In the genomic region with DNA sequence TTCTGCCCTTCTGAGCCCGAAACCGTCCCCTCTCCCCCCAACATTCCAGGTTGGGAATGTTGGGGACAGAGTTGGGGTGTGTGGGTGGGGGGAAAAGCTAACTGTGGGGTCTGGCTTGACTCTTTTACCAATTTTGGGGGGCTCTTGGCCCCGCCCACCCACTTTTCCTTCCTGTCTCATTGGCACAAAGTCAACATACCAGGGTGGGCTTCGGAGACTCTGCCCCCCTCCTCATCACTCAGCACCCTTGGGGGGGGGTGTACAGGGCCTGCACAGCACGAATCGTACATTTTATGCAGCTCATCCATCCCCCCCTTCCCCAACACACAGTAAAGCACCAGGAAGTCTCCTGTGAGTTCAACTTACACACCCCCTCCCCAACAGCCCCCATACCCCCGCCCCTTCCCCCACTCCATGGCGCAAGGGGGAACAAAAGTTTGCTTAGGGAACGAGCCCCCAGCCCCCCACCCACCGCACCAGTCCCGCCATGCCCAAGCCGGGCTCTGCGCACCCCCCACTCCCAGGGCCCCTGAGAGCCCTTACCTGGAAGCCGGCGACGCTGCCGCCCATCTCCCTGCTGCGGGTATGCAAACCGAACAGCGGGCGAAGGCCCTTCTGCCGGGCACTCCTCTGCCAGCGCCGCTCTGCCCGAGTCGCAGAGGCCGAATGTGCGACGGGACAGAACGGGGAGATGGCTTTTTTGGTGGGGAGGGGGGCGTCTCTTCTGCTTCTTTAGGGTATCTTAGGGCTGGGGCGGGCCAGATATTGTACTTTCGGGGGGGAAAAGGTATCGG, we compare ENCODE assay signal across 8 mouse cellular contexts. TPM values are rescaled to one million over a fixed set of nuclear protein-coding genes. Genes with fewer than 3 reads are reported as not detected.
DNase-seq lines count a peak whose midpoint lies in the region; ATAC-seq and TF ChIP-seq lines count a peak whose summit lies in the region.

No protein-coding gene starts in this region.

- H3K4me2 ChIP-seq in limb, embryonic 15.5 days = peak overlapping the region; percentile 54

- TF ChIP-seq CTCF in testis, adult 2 months (IDR thresholded peaks at IDR 0.05; ENCODE audit: control insufficient read depth, insufficient read depth, insufficient replicate concordance, low read depth, low read length) = no peak

- H3K27ac ChIP-seq in heart, embryonic 10.5 days = peak overlapping the region; percentile 99
- H3K27ac ChIP-seq in testis, adult 2 months (ENCODE audit: control insufficient read depth, insufficient read depth, low read depth, low read length) = no peak overlapping the region
- H3K27ac ChIP-seq in limb, embryonic 15.5 days = peak overlapping the region; percentile 96

- no peak for TF ChIP-seq POLR2A in testis, adult 2 months (IDR thresholded peaks at IDR 0.05; ENCODE audit: control insufficient read depth, low read depth, low read length)

- peaks cover 98% of the 10 kb centered on the region for H3K27me3 ChIP-seq in heart, embryonic 10.5 days (ENCODE audit: insufficient read depth, poor library complexity, severe bottlenecking)
- H3K27me3 ChIP-seq in testis, adult 2 months (ENCODE audit: control insufficient read depth, insufficient read depth, low read length) = no peaks in the 10 kb centered on the region; the same call in 1 of the 2 replicates
- peaks cover 84% of the 10 kb centered on the region for H3K27me3 ChIP-seq in limb, embryonic 15.5 days

- H3K9ac ChIP-seq in limb, embryonic 15.5 days = peak overlapping the region; percentile 84

- H3K36me3 ChIP-seq in heart, embryonic 10.5 days = peaks cover 38% of the 10 kb centered on the region
- no peaks in the 10 kb centered on the region for H3K36me3 ChIP-seq in testis, adult 2 months (ENCODE audit: control insufficient read depth, insufficient read depth, low read length)
- 0 out of 2 replicates have a peak, but pooled peaks cover 11% of the 10 kb centered on the region for H3K36me3 ChIP-seq in limb, embryonic 15.5 days

- no peak for DNase-seq in heart, embryonic 10.5 days (ENCODE audit: low spot score)
- no peak for DNase-seq in heart, postnatal 10 days
- DNase-seq in testis, postnatal 14 days (ENCODE audit: low spot score) = no peak
- DNase-seq in yolk sac, embryonic 10.5 days (ENCODE audit: low spot score) = peak; percentile 69
- no peak for DNase-seq in cerebellum, postnatal 4 days (ENCODE audit: low spot score in 2 of 2)
- no peak for DNase-seq in adrenal gland, adult 8-10 months

- WGBS in heart, embryonic 10.5 days = 2% methylated on average over 33 of the region's 34 CpGs
- 1% methylated on average over 34 of the region's 34 CpGs for WGBS in limb, embryonic 15.5 days

- ATAC-seq in limb, embryonic 15.5 days (ENCODE audit: insufficient number of reproducible peaks, low FRiP score, low TSS enrichment, low read depth) = no peak

- H3K4me3 ChIP-seq in heart, embryonic 10.5 days = peak overlapping the region; percentile 83
- peak overlapping the region; percentile 19 for H3K4me3 ChIP-seq in testis, adult 2 months (ENCODE audit: control insufficient read depth, low read depth, low read length)
- H3K4me3 ChIP-seq in limb, embryonic 15.5 days = peak overlapping the region; percentile 58

- peaks cover 44% of the 10 kb centered on the region for H3K4me1 ChIP-seq in heart, embryonic 10.5 days
- peaks cover 2% of the 10 kb centered on the region for H3K4me1 ChIP-seq in testis, adult 2 months (ENCODE audit: control insufficient read depth, insufficient read depth, low read length)
- H3K4me1 ChIP-seq in limb, embryonic 15.5 days = peaks cover 52% of the 10 kb centered on the region

- no peaks in the 10 kb centered on the region for H3K9me3 ChIP-seq in heart, embryonic 10.5 days
- no peaks in the 10 kb centered on the region for H3K9me3 ChIP-seq in limb, embryonic 15.5 days

- intact Hi-C loops in heart, postnatal 10 days (cut with DNase I) = no loop called here

RNA-seq across cellular contexts. Expression of a gene that starts 8.6 kb away (rescaled TPM):
- 962 and 991 TPM in 2 replicates for polyA plus RNA-seq in heart, embryonic 10.5 days (2016; fragmentation: Nextera tagmentation; extraction: Ambion mirVana)
- 100 to 1,000 TPM; 765 to 826 TPM for total RNA-seq in heart, postnatal 10 days (2021)
- 6.9 and 10.7 TPM in 2 replicates for polyA plus RNA-seq in testis, adult 2 months (2012; rRNA removed)
- 1,279 and 1,432 TPM in 2 replicates for polyA plus RNA-seq in limb, embryonic 15.5 days (2015; fragmentation: Nextera tagmentation; extraction: Ambion mirVana)
- 10 to 100 TPM; 17.1 to 37.9 (median 21.7) TPM for total RNA-seq in adrenal gland, adult 8-10 months (2022)

RNA-seq across cellular contexts. Expression of a gene that starts 11.7 kb away (rescaled TPM):
- 0.17 and 0.34 TPM in 2 replicates for polyA plus RNA-seq in heart, embryonic 10.5 days (2016; fragmentation: Nextera tagmentation; extraction: Ambion mirVana)
- total RNA-seq in heart, postnatal 10 days (2021) = not detected
- 0.11 and 0.21 TPM in 2 replicates for polyA plus RNA-seq in testis, adult 2 months (2012; rRNA removed)
- 0.31 and 0.82 TPM in 2 replicates for polyA plus RNA-seq in limb, embryonic 15.5 days (2015; fragmentation: Nextera tagmentation; extraction: Ambion mirVana)
- not detected for total RNA-seq in adrenal gland, adult 8-10 months (2022)

Comparison
In these comparisons a context has a peak if more than half of its experiments do, and no peak if none do; other contexts are left out.
1. H3K4me3 ChIP-seq: peak in every context shown above with its lines; median percentile 83 in heart, embryonic 10.5 days; 58 in limb, embryonic 15.5 days; 19 in testis, adult 2 months.
2. RNA of a gene that starts 8.6 kb away (polyA plus RNA-seq): 1,279 to 1,432 TPM in limb, embryonic 15.5 days and 962 to 991 TPM in heart, embryonic 10.5 days; 6.9 to 10.7 TPM in testis, adult 2 months; every median in the first group is over 10 times any median in the second.